Mouse (Mus musculus): ENCODE results near the gene Vpreb1.

- TF ChIP-seq POLR2A (IDR thresholded peaks at IDR 0.05; ENCODE audit: extremely low read depth, insufficient read depth, low read length), result no peak
- TF ChIP-seq CTCF (IDR thresholded peaks at IDR 0.05; ENCODE audit: low read depth, low read length), result no peak
These were observed 8.4 kb upstream of the Vpreb1 start for GRCm38 (mm10) chr16:16879025-16879424.
